Mouse (Mus musculus): ENCODE data around the gene Bcl11b. TPM values are rescaled to one million over a fixed set of nuclear protein-coding genes. Genes with fewer than 3 reads are reported as not detected.

The Bcl11b gene
- polyA plus RNA-seq (2015; fragmentation: Nextera tagmentation; extraction: Ambion mirVana): 6.3 and 9.0 TPM in 2 replicates

GRCm38 (mm10) chr12:108003483-108003882 lies at the start of gene Bcl11b:
Bcl11b (minus strand) TSS chr12:108003602.
- no peak for ATAC-seq (replicated peaks; ENCODE audit: extremely low read depth, insufficient read depth, low FRiP score)
- H3K4me3 ChIP-seq (ENCODE audit: low read length): peak within 1 kb of the TSS; percentile 76
- no peaks in the 10 kb centered on the region for H3K9me3 ChIP-seq (replicated peaks; ENCODE audit: control insufficient read depth, low read length)
- peak within 1 kb of the TSS; percentile 98 for H3K4me2 ChIP-seq (ENCODE audit: low read depth, low read length)
- H3K27ac ChIP-seq (ENCODE audit: low read length): peak within 1 kb of the TSS; percentile 82
- H3K27me3 ChIP-seq (ENCODE audit: control insufficient read depth, insufficient read depth, low read length): peaks cover 47% of the 10 kb centered on the region
- H3K9ac ChIP-seq (ENCODE audit: low read length): peak within 1 kb of the TSS; percentile 86
- peaks cover 13% of the 10 kb centered on the region for H3K4me1 ChIP-seq (ENCODE audit: control insufficient read depth, insufficient read depth, low read length)
- no peaks in the 10 kb centered on the region for H3K36me3 ChIP-seq (ENCODE audit: control insufficient read depth, insufficient read depth)
- WGBS: under 1% methylated on average over 19 of the region's 19 CpGs

DNA sequence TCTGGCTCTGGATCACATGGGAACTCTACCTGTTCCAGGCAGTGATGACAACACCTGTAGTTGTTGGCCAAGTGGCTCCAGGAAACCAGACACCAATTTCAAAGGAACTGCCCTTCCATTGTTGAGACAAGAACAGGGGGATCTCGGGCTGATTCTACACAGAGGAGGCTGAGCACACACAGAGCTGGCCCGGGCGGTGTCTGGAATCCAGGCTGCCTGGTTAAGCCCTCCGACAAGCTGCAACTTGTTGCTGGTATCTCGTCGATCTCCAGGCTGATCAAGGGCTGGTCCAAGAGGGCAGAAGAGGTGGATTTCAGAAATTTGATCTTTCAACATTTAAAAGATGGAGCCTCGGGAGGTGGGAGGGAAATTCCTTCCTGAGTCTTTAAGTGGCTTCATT lies 47.6 kb upstream of the Bcl11b start:
- Histone ChIP-seq H3K9ac (ENCODE audit: low read length) (no peak overlapping the region), H3K4me3 (ENCODE audit: low read length) (no peak overlapping the region), H3K27me3 (ENCODE audit: control insufficient read depth, insufficient read depth, low read length) (no peaks in the 10 kb centered on the region), H3K4me1 (ENCODE audit: control insufficient read depth, insufficient read depth, low read length) (no peaks in the 10 kb centered on the region), H3K27ac (ENCODE audit: low read length) (no peak overlapping the region), H3K36me3 (ENCODE audit: control insufficient read depth, insufficient read depth) (no peaks in the 10 kb centered on the region), H3K9me3 (replicated peaks; ENCODE audit: control insufficient read depth, low read length) (no peaks in the 10 kb centered on the region), H3K4me2 (ENCODE audit: low read depth, low read length) (no peak overlapping the region)
- WGBS: 60% methylated on average over 7 of the region's 7 CpGs
- ATAC-seq (replicated peaks; ENCODE audit: extremely low read depth, insufficient read depth, low FRiP score): no peak

DNA sequence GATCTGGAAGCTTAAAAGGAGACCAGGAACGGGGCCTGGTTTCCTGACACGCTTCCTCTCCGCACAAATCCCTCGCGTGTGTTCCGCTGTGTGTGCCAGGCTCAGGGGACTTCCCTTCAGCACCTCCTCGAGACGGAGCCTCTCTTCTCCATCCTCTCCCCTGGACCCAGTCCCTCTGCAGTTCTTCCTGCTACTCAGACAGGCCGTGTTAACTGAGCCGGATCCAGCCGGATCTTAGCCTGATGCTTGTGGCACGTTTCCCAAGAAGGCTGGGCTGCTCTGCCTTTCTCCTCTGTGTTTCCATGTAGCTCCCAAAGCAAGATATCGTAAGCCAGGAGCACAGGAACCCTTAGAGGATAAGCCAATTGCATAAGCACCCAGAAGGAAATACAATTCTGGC lies 46.2 kb upstream of the Bcl11b start:
- no peaks in the 10 kb centered on the region for H3K27me3 ChIP-seq (ENCODE audit: control insufficient read depth, insufficient read depth, low read length)
- 55% methylated on average over 13 of the region's 13 CpGs for WGBS
- peak; percentile 69 for ATAC-seq (replicated peaks; ENCODE audit: extremely low read depth, insufficient read depth, low FRiP score)
- no peak overlapping the region for H3K4me3 ChIP-seq (ENCODE audit: low read length)
- H3K9ac ChIP-seq (ENCODE audit: low read length): no peak overlapping the region
- H3K27ac ChIP-seq (ENCODE audit: low read length): no peak overlapping the region
- no peaks in the 10 kb centered on the region for H3K9me3 ChIP-seq (replicated peaks; ENCODE audit: control insufficient read depth, low read length)
- H3K36me3 ChIP-seq (ENCODE audit: control insufficient read depth, insufficient read depth): no peaks in the 10 kb centered on the region
- no peaks in the 10 kb centered on the region for H3K4me1 ChIP-seq (ENCODE audit: control insufficient read depth, insufficient read depth, low read length)
- peak overlapping the region; percentile 23; the same call in 1 of the 2 replicates for H3K4me2 ChIP-seq (ENCODE audit: low read depth, low read length)

DNA sequence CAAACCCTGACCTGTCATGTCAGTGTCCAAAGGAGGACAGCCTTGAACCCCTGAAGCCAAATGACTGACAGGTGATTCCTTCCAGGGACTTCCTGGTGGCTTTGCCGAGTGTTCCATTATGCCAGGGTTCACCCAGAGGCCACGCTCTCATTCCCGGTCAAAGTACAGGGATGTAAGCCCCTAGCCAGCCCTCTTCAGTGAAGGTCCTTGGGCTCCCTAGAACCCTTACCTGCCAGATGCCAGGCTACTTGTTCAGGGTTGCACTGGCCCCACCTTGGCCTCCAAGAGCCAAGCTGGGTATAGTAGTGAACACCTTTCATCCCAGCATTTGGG lies 38.8 kb upstream of the Bcl11b start:
- no peak overlapping the region for H3K4me3 ChIP-seq (ENCODE audit: low read length)
- no peaks in the 10 kb centered on the region for H3K36me3 ChIP-seq (ENCODE audit: control insufficient read depth, insufficient read depth)
- H3K9ac ChIP-seq (ENCODE audit: low read length): no peak overlapping the region
- H3K27me3 ChIP-seq (ENCODE audit: control insufficient read depth, insufficient read depth, low read length): peaks cover 2% of the 10 kb centered on the region; the same call in 1 of the 2 replicates
- WGBS: 46% methylated on average over 3 of the region's 3 CpGs
- no peaks in the 10 kb centered on the region for H3K9me3 ChIP-seq (replicated peaks; ENCODE audit: control insufficient read depth, low read length)
- no peak overlapping the region for H3K27ac ChIP-seq (ENCODE audit: low read length)
- ATAC-seq (replicated peaks; ENCODE audit: extremely low read depth, insufficient read depth, low FRiP score): no peak
- H3K4me2 ChIP-seq (ENCODE audit: low read depth, low read length): no peak overlapping the region
- 0 out of 2 replicates have a peak, but pooled peaks cover 2% of the 10 kb centered on the region for H3K4me1 ChIP-seq (ENCODE audit: control insufficient read depth, insufficient read depth, low read length)

- Histone ChIP-seq H3K27me3 (ENCODE audit: control insufficient read depth, insufficient read depth, low read length) (peaks cover 2% of the 10 kb centered on the region; the same call in 1 of the 2 replicates), H3K4me3 (ENCODE audit: low read length) (no peak overlapping the region), H3K36me3 (ENCODE audit: control insufficient read depth, insufficient read depth) (no peaks in the 10 kb centered on the region), H3K4me1 (ENCODE audit: control insufficient read depth, insufficient read depth, low read length) (0 out of 2 replicates have a peak, but pooled peaks cover 2% of the 10 kb centered on the region), H3K27ac (ENCODE audit: low read length) (no peak overlapping the region), H3K9me3 (replicated peaks; ENCODE audit: control insufficient read depth, low read length) (no peaks in the 10 kb centered on the region), H3K4me2 (ENCODE audit: low read depth, low read length) (no peak overlapping the region), H3K9ac (ENCODE audit: low read length) (no peak overlapping the region)
- ATAC-seq (replicated peaks; ENCODE audit: extremely low read depth, insufficient read depth, low FRiP score): 0 out of 2 replicates have a peak, but pooled peaks have one; percentile 23
- 36% methylated on average over 12 of the region's 12 CpGs for WGBS
Observed at GRCm38 (mm10) chr12:108041571-108042238, 38.3 kb upstream of the Bcl11b start.

GRCm38 (mm10) chr12:108037446-108037845 lies 34.0 kb upstream of the Bcl11b start:
- Histone ChIP-seq H3K27me3 (ENCODE audit: control insufficient read depth, insufficient read depth, low read length) (0 out of 2 replicates have a peak, but pooled peaks cover 2% of the 10 kb centered on the region), H3K4me2 (ENCODE audit: low read depth, low read length) (no peak overlapping the region), H3K27ac (ENCODE audit: low read length) (no peak overlapping the region), H3K4me3 (ENCODE audit: low read length) (no peak overlapping the region), H3K4me1 (ENCODE audit: control insufficient read depth, insufficient read depth, low read length) (0 out of 2 replicates have a peak, but pooled peaks cover 2% of the 10 kb centered on the region), H3K36me3 (ENCODE audit: control insufficient read depth, insufficient read depth) (no peaks in the 10 kb centered on the region), H3K9me3 (replicated peaks; ENCODE audit: control insufficient read depth, low read length) (no peaks in the 10 kb centered on the region), H3K9ac (ENCODE audit: low read length) (no peak overlapping the region)
- ATAC-seq (replicated peaks; ENCODE audit: extremely low read depth, insufficient read depth, low FRiP score): no peak
- WGBS: 39% methylated on average over 6 of the region's 6 CpGs

GRCm38 (mm10) chr12:108035412-108036078 lies 32.1 kb upstream of the Bcl11b start:
- Histone ChIP-seq H3K4me2 (ENCODE audit: low read depth, low read length) (no peak overlapping the region), H3K9me3 (replicated peaks; ENCODE audit: control insufficient read depth, low read length) (no peaks in the 10 kb centered on the region), H3K9ac (ENCODE audit: low read length) (no peak overlapping the region), H3K4me1 (ENCODE audit: control insufficient read depth, insufficient read depth, low read length) (no peaks in the 10 kb centered on the region), H3K27ac (ENCODE audit: low read length) (no peak overlapping the region), H3K4me3 (ENCODE audit: low read length) (no peak overlapping the region), H3K27me3 (ENCODE audit: control insufficient read depth, insufficient read depth, low read length) (0 out of 2 replicates have a peak, but pooled peaks cover 2% of the 10 kb centered on the region), H3K36me3 (ENCODE audit: control insufficient read depth, insufficient read depth) (no peaks in the 10 kb centered on the region)
- 78% methylated on average over 13 of the region's 13 CpGs for WGBS
- no peak for ATAC-seq (replicated peaks; ENCODE audit: extremely low read depth, insufficient read depth, low FRiP score)

GRCm38 (mm10) chr12:108022835-108023615 lies 19.6 kb upstream of the Bcl11b start:
- Histone ChIP-seq H3K4me3 (ENCODE audit: low read length) (no peak overlapping the region), H3K4me1 (ENCODE audit: control insufficient read depth, insufficient read depth, low read length) (no peaks in the 10 kb centered on the region), H3K27ac (ENCODE audit: low read length) (no peak overlapping the region), H3K4me2 (ENCODE audit: low read depth, low read length) (no peak overlapping the region), H3K27me3 (ENCODE audit: control insufficient read depth, insufficient read depth, low read length) (no peaks in the 10 kb centered on the region), H3K9me3 (replicated peaks; ENCODE audit: control insufficient read depth, low read length) (no peaks in the 10 kb centered on the region), H3K36me3 (ENCODE audit: control insufficient read depth, insufficient read depth) (no peaks in the 10 kb centered on the region), H3K9ac (ENCODE audit: low read length) (no peak overlapping the region)
- WGBS: 67% methylated on average over 15 of the region's 15 CpGs
- ATAC-seq (replicated peaks; ENCODE audit: extremely low read depth, insufficient read depth, low FRiP score): no peak
